Mouse (Mus musculus) R1 (cell line): ENCODE measurements around the gene Elf3.
"Not testable (repeated sequence)": the region's sequence is repeated elsewhere in the genome, so short reads cannot be mapped to it uniquely, and the experiment has no call there.

Source experiments
- DNase-seq: peaks from one replicate; pipeline ENCODE4 v3.0.0-alpha.2; 2018; ENCODE audit warnings: low read depth, low spot score

Elf3 gene

GRCm38 (mm10) chr1:135258380-135259127 is at the start of gene Elf3:
Gene Elf3 (minus strand): TSS chr1:135258568.
- peak; percentile 90 for DNase-seq

DNA sequence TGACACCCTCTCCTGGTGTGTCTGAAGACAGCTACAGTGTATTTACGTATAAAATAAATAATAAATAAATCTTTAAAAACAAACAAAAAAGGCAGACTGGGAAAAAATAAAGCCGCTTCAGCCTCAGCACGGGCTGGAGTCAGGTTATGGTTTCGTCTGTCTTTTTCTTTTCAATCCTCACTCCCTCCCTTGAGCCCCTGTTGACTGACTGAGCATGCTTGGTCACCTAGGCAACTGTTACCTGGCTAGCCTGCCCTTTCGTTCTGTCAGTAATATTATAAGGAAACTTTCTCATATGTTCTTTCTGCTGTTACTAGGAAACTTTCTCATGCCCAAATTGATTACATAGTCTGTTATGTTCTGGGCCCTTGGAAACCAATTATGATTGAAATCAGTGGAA is 32.5 kb upstream of the Elf3 start:
- DNase-seq, result no peak

DNA sequence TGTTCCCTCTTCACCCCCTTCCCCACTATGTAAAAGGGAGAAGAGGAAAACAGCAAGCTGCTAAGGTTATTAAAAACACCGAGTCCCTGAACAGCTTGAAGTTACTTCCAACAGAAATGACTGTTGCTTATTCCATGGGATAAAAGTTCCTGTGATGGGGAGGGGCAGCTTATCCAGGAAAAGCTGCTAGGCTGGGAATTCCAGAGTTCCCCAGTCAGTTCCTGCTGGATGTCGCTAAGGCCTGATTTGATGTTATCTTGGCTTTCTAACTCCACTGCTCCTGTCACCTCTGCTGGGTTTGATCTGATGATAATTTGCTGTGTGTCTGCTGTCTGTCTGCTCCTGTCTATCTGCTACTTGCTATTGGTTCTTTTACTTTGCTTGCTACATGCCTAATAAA is 27.9 kb upstream of the Elf3 start:
- no peak for DNase-seq

DNA sequence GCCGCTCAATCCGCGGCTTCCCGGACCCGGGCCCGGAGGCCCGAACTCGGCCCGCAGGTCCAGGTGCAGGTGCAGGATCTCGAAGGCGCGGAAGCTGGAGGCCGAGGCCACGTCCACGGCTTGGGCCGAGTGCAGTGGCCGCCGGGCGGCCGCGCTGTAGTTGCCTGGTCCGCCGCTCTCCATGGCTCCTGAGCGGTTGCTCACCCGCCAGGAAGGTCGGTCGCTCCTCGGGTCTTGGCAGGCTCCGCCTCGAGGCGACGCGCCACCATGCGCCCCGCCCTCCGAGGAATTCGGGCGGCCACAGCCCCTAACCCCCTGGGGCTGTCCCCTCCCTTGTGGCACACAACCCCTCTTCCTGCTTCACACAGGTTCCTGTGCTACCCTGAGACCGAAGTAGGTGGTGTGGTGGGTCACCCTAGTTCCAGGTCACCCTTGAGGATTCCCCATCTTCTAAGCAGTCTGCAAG is 25.5 kb upstream of the Elf3 start, which contains the start of gene Rnpep:
TSS of gene Rnpep (minus strand) at position 259 of the 466 bp plus-strand sequence.
- peak; percentile 86 for DNase-seq

GRCm38 (mm10) chr1:135283287-135283825 is 25.0 kb upstream of the Elf3 start:
- peak; percentile 70 for DNase-seq

DNA sequence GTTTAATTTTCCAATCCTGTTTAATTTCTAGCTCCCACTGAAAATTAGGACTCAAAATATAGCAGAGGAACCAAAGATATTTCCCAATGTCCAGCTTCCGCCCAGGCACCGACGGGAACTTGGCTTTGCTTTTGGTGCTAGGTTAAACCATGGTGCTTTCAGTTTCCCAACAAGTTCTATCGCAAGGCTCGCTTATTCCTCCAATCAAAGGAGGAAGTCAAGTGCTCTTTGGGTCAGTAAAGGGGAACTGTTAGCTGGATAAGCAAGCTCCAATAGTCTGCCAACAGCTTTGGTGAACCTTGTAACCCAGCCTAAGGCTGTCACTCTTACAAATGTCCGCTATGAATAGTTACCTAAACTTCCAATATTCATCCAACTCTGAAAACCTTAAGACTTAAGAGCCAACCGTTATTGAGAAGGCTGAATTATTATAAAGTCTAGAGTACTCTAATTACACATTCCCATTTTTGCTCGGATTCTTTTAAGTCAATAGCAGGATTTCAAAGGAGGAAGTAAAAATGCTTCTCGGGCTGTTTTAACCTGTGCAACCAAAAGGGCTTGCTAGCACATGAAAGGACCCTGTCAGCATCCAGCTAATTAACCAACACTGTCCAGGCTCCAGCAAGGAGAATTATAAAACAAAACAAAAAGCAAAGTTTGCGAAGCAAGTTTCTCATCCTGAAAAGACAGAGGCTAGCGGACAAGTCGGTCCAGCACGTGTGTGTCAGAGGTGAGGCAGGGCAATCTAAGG is 24.3 kb upstream of the Elf3 start:
- no peak for DNase-seq

DNA sequence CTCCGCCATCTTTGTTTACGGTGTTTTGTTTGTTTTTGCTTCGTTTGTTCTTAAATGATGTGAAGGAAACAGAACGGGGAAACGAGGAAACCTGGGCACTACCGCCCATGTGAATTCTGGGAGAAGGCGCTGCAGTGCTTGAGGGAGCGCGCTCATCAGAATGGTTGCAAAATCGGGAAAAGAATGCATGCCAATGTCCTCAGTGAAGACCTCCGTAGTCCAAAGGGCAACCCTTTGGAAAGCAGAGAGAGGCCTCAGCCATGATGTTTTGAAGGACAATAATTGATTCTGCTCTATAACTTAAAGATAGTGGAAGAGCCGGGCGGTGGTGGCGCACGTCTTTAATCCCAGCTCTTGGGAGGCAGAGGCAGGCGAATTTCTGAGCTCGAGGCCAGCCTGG is 23.5 kb upstream of the Elf3 start:
- no peak for DNase-seq

DNA sequence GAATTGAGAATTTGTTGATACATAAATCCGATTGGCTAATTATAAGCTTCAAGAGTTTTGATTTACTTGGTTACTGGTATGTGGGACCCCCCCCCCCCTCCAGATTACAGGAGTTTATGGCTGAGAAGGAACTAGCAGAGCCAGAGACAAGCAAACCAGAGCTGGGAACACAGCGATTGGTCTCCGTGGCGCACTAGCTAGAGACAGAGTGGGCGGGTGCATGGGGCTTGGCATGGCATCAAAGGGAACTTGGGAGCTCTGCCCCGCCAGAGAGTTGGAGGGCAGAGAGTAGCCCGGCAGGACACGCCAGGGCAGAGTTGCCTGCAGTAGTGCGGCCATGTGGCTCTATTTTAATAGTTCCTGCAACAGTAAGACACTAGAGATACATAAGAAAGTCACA is 22.3 kb upstream of the Elf3 start:
- DNase-seq, result peak; percentile 39

- DNase-seq, result no peak
Measured at GRCm38 (mm10) chr1:135271371-135271770, 13.0 kb upstream of the Elf3 start.

GRCm38 (mm10) chr1:135267663-135268446 is 9.5 kb upstream of the Elf3 start:
- DNase-seq, result no peak

DNA sequence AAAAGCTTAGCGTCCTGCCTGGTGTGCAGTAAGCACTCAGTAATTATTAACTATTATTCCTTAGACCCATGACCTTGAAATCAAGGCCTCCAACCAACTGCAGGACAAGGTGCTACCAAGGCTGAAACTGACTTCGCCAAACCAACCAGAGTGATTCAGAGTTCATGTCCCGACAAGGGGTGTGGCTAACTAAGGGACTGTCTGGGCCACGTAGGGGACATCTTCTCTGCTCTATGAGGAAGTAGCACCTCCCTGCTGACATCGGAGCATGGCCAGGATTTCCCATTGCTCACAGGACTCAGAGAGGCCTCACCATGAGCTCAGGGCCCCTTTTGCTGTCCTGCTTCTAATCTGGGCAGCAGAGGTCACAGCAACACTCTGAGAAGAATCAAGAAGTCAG is 7.5 kb upstream of the Elf3 start:
- no peak for DNase-seq

DNA sequence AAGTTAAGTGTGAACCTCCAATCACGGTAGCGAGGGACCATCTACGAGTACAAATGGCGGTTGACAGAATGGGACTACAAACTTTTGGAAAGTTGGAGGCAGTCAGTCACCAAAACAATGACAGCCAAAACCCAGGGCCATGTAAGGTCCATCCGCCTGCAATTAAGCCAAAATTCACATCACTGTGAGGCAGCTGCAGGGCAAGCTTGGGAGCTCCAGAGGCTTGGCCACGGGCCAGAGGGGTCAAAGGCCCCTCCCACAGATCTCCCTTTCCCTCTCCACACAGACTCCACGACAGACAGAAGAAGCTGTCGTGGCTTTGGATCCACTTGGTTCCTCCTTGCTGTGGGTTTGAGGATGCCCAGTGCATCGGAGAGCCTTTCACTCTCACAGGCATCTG is 4.9 kb upstream of the Elf3 start:
- DNase-seq, result no peak

DNA sequence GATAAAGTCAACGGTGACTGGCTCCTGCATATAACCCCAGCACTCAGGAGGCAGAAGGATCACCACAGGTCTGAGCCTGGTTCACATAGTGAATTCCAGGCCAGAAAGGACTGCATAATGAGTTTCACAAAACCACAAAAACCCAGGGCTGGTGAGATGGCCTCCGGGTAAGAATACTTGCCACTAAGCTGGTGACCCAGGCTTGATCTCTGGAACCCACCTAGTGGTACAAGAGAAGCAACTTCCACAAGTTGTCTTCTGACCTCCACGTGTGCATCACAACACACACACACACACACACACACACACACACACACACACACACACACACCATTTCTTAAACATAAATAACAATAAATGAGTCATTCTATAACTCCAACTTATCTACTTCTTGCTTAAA is 4.0 kb upstream of the Elf3 start:
- peak; percentile 57 for DNase-seq

DNA sequence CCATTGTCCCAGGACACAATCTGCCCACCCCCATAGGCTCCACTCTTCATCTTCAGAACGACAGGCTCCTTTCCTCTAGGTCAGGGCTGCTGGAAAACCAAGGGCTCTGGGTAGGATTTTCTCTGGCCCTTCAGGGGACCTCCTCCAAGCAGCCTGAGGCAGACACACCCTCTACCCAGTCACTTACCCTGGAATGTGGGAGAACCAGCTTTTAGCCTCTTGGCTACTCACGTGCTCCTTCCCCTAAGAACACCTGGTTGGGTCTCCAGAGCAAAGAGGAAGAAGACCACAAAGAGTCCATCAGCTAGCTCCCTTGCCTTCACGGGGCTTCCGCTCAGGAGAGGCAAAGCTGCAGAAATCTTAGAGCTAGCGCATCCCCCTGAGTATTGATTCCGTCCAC is 2.6 kb upstream of the Elf3 start:
- DNase-seq, result peak; percentile 93

GRCm38 (mm10) chr1:135259128-135259436 is 714 bp upstream of the Elf3 start:
- DNase-seq, result peak; percentile 95

- peak; percentile 78 for DNase-seq
Measured at GRCm38 (mm10) chr1:135256299-135256698, 2.1 kb downstream of the Elf3 start.

DNA sequence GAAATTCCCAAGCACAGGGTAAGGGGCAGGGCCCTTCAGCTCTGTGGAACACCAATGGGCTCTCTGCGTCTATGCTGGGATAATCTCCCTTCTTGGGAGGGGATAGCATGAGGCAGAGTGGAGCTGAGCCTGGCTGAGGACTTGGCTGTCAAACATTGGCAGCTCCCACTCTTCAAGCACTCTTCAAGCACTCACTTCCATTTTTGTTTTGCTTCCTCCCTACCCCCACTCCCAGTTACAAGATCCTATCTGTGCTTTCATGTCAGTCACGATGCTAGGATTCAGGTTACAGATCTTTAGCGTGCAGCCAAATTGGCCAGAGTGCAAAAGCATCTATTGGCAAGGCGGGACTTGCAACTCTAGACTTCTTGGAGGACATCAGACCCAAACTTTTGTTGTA is 5.5 kb downstream of the Elf3 start:
- no peak for DNase-seq

DNA sequence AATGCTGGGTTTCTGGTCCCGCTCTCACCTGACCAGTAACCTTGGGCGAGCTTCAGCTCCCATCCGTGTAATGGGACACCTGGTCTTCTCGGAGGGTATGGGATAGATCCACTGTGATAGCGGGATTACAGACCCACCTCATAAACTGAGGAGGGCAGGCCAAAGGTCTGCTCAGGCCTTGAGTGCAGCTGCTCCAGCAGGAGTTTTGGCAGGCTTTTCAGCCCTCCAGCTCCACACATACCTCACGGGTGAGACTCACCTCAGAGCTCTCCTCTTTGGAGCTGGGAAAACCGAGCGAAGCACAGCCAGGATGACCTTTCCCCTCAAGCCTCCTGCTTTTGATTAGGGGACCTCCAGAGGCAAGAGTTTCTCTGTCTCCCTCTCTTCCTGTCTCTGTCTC is 7.0 kb downstream of the Elf3 start:
- DNase-seq, result no peak

DNA sequence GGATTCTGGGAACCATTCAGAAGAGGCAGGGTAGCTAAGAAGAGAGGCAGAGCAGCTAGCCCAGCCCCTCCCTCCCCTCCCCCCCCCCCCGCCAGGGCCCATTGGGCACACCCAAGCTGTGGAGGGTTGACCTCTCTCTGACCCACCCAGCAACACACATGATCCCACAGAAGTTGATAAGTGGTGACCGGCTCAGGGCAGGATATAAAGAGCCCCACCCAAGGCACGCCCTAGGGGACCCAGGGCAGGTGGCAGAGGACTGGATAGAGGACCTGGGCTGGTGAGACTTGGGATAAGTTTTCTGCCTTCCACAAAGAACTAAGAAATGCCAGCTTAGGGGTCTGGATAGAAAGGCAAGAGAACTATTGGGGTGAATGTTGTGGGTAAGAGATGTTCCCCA is 7.7 kb downstream of the Elf3 start:
- peak; percentile 52 for DNase-seq

- peak; percentile 85 for DNase-seq
Measured at GRCm38 (mm10) chr1:135248434-135248850, 9.9 kb downstream of the Elf3 start.

GRCm38 (mm10) chr1:135244014-135244413 is 14.4 kb downstream of the Elf3 start:
- no peak for DNase-seq

DNA sequence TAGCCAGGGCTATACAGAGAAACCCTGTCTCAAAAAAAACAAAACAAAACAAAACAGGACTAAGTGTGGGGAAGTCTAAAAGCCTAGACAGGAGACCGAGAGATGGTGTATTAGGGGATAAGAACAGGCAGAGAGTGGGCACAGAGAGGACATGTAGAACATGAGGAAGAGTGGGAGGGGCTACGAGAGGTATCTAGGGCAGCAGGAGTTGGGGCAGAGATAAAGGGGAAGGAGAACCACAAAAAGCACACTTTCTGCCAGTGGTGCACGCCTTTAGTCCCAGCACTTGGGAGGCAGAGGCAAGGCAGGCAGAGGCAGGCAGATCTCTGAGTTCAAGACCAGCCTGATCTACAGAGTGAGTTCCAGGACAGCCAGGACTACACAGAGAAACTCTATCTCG is 18.2 kb downstream of the Elf3 start:
- DNase-seq, result not testable (repeated sequence)
